Mouse (Mus musculus): ENCODE data around the gene Eya4.

DNA sequence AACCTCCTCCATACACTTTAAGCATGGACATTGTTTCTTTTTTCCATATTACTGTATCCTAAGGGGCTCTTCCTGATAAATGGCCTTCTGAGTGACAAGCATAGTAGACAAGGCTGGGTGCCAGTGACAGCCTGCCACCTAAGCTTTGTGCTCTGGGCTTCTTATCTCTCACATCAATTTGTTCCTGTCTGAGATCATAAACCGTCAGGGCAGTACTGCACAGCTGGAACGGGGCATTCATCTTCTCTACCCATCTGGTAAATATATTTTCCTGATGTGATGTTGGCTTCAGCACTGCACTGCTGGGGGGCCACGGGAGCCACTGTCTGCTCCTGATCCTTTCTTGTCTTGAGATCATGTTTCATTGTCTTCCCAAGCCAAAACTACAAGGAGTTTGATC lies 261.8 kb downstream of the Eya4 start:
- TF ChIP-seq TAL1 (IDR thresholded peaks at IDR 0.05; ENCODE audit: low read length) (no peak), GATA1 (IDR thresholded peaks at IDR 0.05; ENCODE audit: low read length) (no peak)

All from erythroblast, embryonic 14.5 days (primary cell).